Mouse (Mus musculus): ENCODE data around the gene Espnl. TPM values are rescaled to one million over a fixed set of nuclear protein-coding genes. Genes with fewer than 3 reads are reported as not detected.

The Espnl gene
- polyA plus RNA-seq, 1 experiment from 2014 or later, result 0.07 TPM

GRCm38 (mm10) chr1:91365816-91366214, 43.9 kb downstream of the Espnl start:
- Histone ChIP-seq H3K36me3 (peaks cover 26% of the 10 kb centered on the region), H3K27me3 (replicated peaks) (peaks cover 14% of the 10 kb centered on the region; the same call in 1 of the 2 replicates), H3K4me1 (peaks cover 30% of the 10 kb centered on the region), H3K4me3 (peak overlapping the region; percentile 78), H3K9ac (peak overlapping the region; percentile 91), H3K9me3 (replicated peaks) (peaks cover 6% of the 10 kb centered on the region; the same call in 1 of the 2 replicates), H3K27ac (no peak overlapping the region), H3K4me2 (peak overlapping the region; percentile 98)
- WGBS (ENCODE audit: insufficient replicate concordance), result 30% methylated on average over 8 of the region's 8 CpGs
- ATAC-seq, result no peak

GRCm38 (mm10) chr1:91366215-91367108, 44.6 kb downstream of the Espnl start, which contains the start of gene Erfe:
TSS of gene Erfe (plus strand) at chr1:91366430.
- peak within 1 kb of the TSS; percentile 78 for H3K4me3 ChIP-seq
- peaks cover 30% of the 10 kb centered on the region for H3K4me1 ChIP-seq
- H3K36me3 ChIP-seq, result peaks cover 32% of the 10 kb centered on the region
- H3K9me3 ChIP-seq (replicated peaks), result peaks cover 6% of the 10 kb centered on the region; the same call in 1 of the 2 replicates
- peak within 1 kb of the TSS; percentile 70 for H3K27ac ChIP-seq
- peak within 1 kb of the TSS; percentile 91 for H3K9ac ChIP-seq
- peaks cover 14% of the 10 kb centered on the region; the same call in 1 of the 2 replicates for H3K27me3 ChIP-seq (replicated peaks)
- under 1% methylated on average over 67 of the region's 68 CpGs for WGBS (ENCODE audit: insufficient replicate concordance)
- peak within 1 kb of the TSS; percentile 98 for H3K4me2 ChIP-seq
- ATAC-seq, result peak; percentile 88

- H3K9me3 ChIP-seq (replicated peaks), result peaks cover 6% of the 10 kb centered on the region; the same call in 1 of the 2 replicates
- ATAC-seq, result no peak; the same call in 1 of the 2 replicates
- peak overlapping the region; percentile 98 for H3K4me2 ChIP-seq
- H3K36me3 ChIP-seq, result peaks cover 41% of the 10 kb centered on the region
- H3K27me3 ChIP-seq (replicated peaks), result peaks cover 14% of the 10 kb centered on the region; the same call in 1 of the 2 replicates
- H3K27ac ChIP-seq, result peak overlapping the region; percentile 43
- 88% methylated on average over 3 of the region's 3 CpGs for WGBS (ENCODE audit: insufficient replicate concordance)
- H3K4me1 ChIP-seq, result peaks cover 33% of the 10 kb centered on the region
- H3K4me3 ChIP-seq, result peak overlapping the region; percentile 78
- peak overlapping the region; percentile 91 for H3K9ac ChIP-seq
These were observed 45.4 kb downstream of the Espnl start for GRCm38 (mm10) chr1:91367295-91367694.

GRCm38 (mm10) chr1:91369408-91369807, 47.5 kb downstream of the Espnl start:
- no peak for ATAC-seq
- 57% methylated on average over 4 of the region's 4 CpGs for WGBS (ENCODE audit: insufficient replicate concordance)

GRCm38 (mm10) chr1:91370055-91370454, 48.2 kb downstream of the Espnl start:
- no peak for ATAC-seq
- Histone ChIP-seq H3K36me3 (peaks cover 68% of the 10 kb centered on the region), H3K27ac (no peak overlapping the region), H3K4me1 (peaks cover 61% of the 10 kb centered on the region), H3K27me3 (replicated peaks) (peaks cover 6% of the 10 kb centered on the region; the same call in 1 of the 2 replicates), H3K9me3 (replicated peaks) (no peaks in the 10 kb centered on the region), H3K4me3 (no peak overlapping the region), H3K9ac (no peak overlapping the region), H3K4me2 (no peak overlapping the region)
- 84% methylated on average over 23 of the region's 23 CpGs for WGBS (ENCODE audit: insufficient replicate concordance)

More at GRCm38 (mm10) chr1:91369408-91369807, 47.5 kb downstream of the Espnl start:
- H3K9me3 ChIP-seq (replicated peaks), result peaks cover 1% of the 10 kb centered on the region; the same call in 1 of the 2 replicates
- H3K27ac ChIP-seq, result no peak overlapping the region
- no peak overlapping the region for H3K9ac ChIP-seq
- H3K36me3 ChIP-seq, result peaks cover 62% of the 10 kb centered on the region
- no peak overlapping the region for H3K4me2 ChIP-seq
- H3K27me3 ChIP-seq (replicated peaks), result peaks cover 11% of the 10 kb centered on the region; the same call in 1 of the 2 replicates
- no peak overlapping the region for H3K4me3 ChIP-seq
- H3K4me1 ChIP-seq, result peaks cover 54% of the 10 kb centered on the region

- peak overlapping the region; percentile 85 for H3K27ac ChIP-seq
- H3K9ac ChIP-seq, result 0 out of 2 replicates have a peak overlapping the region, but pooled peaks have one; percentile 33
- H3K4me1 ChIP-seq, result peaks cover 44% of the 10 kb centered on the region
- ATAC-seq, result peak; percentile 95
- H3K9me3 ChIP-seq (replicated peaks), result no peaks in the 10 kb centered on the region
- H3K36me3 ChIP-seq, result peaks cover 100% of the 10 kb centered on the region
- WGBS (ENCODE audit: insufficient replicate concordance), result 42% methylated on average over 6 of the region's 6 CpGs
- no peak overlapping the region for H3K4me3 ChIP-seq
- H3K27me3 ChIP-seq (replicated peaks), result no peaks in the 10 kb centered on the region
- H3K4me2 ChIP-seq, result peak overlapping the region; percentile 34
These were observed 51.5 kb downstream of the Espnl start for GRCm38 (mm10) chr1:91373414-91373835.

- Histone ChIP-seq H3K36me3 (peaks cover 97% of the 10 kb centered on the region), H3K27ac (no peak overlapping the region), H3K9me3 (replicated peaks) (no peaks in the 10 kb centered on the region), H3K4me2 (no peak overlapping the region), H3K9ac (no peak overlapping the region), H3K4me1 (0 out of 2 replicates have a peak, but pooled peaks cover 3% of the 10 kb centered on the region), H3K4me3 (no peak overlapping the region), H3K27me3 (replicated peaks) (no peaks in the 10 kb centered on the region)
- WGBS (ENCODE audit: insufficient replicate concordance), result 67% methylated on average over 7 of the region's 7 CpGs
- ATAC-seq, result peak; percentile 65
These were observed 58.7 kb downstream of the Espnl start for GRCm38 (mm10) chr1:91380453-91381090.

GRCm38 (mm10) chr1:91381091-91381471, 59.2 kb downstream of the Espnl start:
- H3K4me2 ChIP-seq, result no peak overlapping the region
- H3K27ac ChIP-seq, result no peak overlapping the region
- H3K36me3 ChIP-seq, result peaks cover 96% of the 10 kb centered on the region
- no peak overlapping the region for H3K9ac ChIP-seq
- 90% methylated on average over 4 of the region's 4 CpGs for WGBS (ENCODE audit: insufficient replicate concordance)
- H3K9me3 ChIP-seq (replicated peaks), result no peaks in the 10 kb centered on the region
- H3K4me1 ChIP-seq, result no peaks in the 10 kb centered on the region
- ATAC-seq, result no peak
- no peak overlapping the region for H3K4me3 ChIP-seq
- no peaks in the 10 kb centered on the region for H3K27me3 ChIP-seq (replicated peaks)

- H3K27me3 ChIP-seq (replicated peaks), result no peaks in the 10 kb centered on the region
- no peaks in the 10 kb centered on the region for H3K9me3 ChIP-seq (replicated peaks)
- no peak overlapping the region for H3K27ac ChIP-seq
- H3K4me2 ChIP-seq, result no peak overlapping the region
- peaks cover 8% of the 10 kb centered on the region; the same call in 1 of the 2 replicates for H3K4me1 ChIP-seq
- peaks cover 97% of the 10 kb centered on the region for H3K36me3 ChIP-seq
- WGBS (ENCODE audit: insufficient replicate concordance), result 81% methylated on average over 5 of the region's 5 CpGs
- no peak overlapping the region for H3K4me3 ChIP-seq
- no peak overlapping the region for H3K9ac ChIP-seq
- ATAC-seq, result no peak
These were observed 68.5 kb downstream of the Espnl start for GRCm38 (mm10) chr1:91390369-91390768.

GRCm38 (mm10) chr1:91397927-91398259, 76.0 kb downstream of the Espnl start:
- ATAC-seq, result peak; percentile 1; the same call in 1 of the 2 replicates
- H3K27me3 ChIP-seq (replicated peaks), result 0 out of 2 replicates have a peak, but pooled peaks cover 13% of the 10 kb centered on the region

More at GRCm38 (mm10) chr1:91397927-91398259, 76.0 kb downstream of the Espnl start:
- Histone ChIP-seq H3K36me3 (peaks cover 38% of the 10 kb centered on the region), H3K4me3 (peak overlapping the region; percentile 92), H3K9me3 (replicated peaks) (no peaks in the 10 kb centered on the region), H3K4me1 (peaks cover 33% of the 10 kb centered on the region), H3K9ac (peak overlapping the region; percentile 96), H3K4me2 (peak overlapping the region; percentile 88), H3K27ac (peak overlapping the region; percentile 89)
- WGBS (ENCODE audit: insufficient replicate concordance), result 1% methylated on average over 12 of the region's 12 CpGs

Measured in liver, embryonic 12.5 days (tissue).